Mouse (Mus musculus) natural killer cell, adult 2 months (primary cell): ENCODE data around the gene Myh10.

Experiments
- DNase-seq, 2 experiments: peaks; one replicate each; pipeline ENCODE4 v3.0.0; 2022; ENCODE audit warnings: low spot score in 2 of 2

Myh10 gene

DNA sequence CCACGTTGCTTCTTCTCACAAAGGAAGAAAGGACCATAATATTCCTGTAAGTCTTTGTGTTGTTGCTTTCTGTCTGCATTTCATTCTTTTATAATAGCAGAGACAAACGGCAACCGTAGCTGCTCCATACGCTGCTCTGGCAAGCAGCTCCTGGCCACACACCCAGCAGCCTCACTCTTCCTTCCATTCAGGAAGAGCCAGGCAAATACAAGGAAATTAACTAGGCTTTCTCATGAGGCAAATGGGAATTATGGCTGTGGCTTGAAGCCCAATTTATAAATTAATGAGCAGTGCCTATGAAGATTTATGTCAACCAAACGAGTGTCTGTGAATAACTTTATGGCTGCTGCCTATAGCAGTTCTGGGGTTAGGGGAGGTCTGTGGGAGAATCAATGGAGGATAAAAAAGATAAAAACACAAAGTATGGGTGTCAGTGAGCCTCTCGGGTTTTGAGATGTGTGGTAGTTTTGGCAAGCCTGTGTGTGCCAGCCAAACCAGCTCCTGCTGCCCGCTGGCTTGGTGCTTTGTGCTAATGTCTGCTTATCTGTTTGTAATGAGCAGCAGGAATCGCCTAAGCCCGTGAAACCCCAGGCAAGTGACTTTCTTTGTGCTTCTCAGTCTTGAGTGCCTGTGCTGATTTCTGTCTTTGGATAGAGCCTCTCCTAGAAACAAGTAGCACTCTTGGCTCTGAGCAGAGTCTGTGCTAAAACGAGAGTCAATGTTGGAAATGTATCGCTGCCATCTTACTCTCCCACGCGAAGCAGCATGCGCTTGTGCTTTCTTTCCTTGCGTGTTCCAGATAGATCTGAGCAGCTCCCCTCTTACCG, 54.2 kb downstream of the Myh10 start:
- DNase-seq, result no peak

DNA sequence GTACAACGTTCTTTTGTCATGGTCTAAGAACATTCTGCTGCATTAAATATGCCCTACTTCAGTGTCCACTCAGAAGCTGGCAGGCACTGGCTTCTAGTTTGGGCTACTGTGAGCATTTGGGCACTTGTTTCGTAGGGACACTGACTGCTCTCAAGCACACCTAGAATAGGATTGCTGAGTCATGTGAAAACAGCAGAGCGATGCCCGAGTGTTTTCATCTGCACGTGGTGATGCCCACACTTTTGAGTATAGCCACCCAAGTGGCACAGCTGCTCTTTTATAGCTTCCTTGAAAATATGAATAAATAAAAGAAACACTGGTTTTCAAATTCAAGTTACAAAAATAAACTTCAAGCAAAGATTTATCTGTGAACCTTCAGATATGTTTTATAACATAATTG, 56.8 kb downstream of the Myh10 start:
- no peak for DNase-seq

DNA sequence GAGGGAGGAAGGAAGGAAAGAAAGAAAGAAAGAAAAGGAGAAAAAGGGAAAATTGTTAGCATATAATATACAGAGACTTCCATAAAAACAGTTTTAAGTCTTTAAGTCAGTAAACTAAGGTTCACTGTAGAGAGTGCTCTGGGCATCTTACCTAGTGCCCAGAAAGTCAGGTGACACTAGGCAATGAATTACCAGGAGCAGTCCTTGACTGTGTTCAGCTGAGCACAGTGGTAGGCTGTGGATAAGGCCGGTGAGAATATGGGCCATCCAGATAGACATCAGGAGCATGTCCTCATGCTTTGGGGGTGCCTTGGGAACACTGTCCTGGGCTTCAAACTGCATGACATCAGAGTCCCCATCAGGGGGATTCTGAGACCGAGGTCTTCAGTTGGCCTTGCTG, 58.8 kb downstream of the Myh10 start:
- DNase-seq, result no peak

DNA sequence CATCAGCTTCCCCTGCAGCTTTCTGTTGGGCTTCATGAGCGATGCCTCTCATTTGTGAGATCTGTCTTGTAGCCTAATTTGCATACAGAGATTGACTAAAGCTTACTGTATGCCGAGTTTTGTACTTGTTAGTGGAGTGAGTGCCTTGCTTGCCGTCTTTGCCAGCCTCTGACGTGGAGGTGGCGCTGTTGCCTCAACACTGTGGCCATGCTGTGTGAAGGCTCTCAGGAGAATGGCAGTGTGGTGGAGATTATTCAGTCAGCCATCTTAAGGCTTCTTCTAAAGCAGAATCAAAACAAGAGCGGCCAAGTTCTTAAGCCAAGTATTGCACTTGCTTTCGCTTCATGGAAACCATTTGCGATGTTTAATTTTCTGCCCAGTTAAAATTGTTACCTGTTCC, 59.6 kb downstream of the Myh10 start:
- DNase-seq, result no peak

DNA sequence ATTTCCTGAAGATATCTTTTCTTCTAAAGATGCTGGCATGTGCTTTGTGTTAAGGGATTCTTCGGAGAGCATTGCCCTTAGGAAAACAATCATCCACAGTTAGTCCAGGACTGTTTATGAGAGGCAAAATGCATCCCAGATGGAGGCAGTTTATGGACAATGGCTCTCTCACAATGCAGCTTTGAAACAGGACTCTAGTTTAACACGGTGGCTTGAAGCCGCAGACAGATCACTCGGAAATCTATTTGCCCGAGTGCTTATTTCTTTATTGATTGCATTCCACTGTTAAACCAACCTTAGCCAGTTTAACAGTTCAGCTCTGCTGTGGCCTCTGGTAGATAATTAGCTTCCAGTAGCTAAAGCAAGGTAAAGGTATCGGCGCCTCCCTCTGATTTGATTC, 62.9 kb downstream of the Myh10 start:
- no peak for DNase-seq

DNA sequence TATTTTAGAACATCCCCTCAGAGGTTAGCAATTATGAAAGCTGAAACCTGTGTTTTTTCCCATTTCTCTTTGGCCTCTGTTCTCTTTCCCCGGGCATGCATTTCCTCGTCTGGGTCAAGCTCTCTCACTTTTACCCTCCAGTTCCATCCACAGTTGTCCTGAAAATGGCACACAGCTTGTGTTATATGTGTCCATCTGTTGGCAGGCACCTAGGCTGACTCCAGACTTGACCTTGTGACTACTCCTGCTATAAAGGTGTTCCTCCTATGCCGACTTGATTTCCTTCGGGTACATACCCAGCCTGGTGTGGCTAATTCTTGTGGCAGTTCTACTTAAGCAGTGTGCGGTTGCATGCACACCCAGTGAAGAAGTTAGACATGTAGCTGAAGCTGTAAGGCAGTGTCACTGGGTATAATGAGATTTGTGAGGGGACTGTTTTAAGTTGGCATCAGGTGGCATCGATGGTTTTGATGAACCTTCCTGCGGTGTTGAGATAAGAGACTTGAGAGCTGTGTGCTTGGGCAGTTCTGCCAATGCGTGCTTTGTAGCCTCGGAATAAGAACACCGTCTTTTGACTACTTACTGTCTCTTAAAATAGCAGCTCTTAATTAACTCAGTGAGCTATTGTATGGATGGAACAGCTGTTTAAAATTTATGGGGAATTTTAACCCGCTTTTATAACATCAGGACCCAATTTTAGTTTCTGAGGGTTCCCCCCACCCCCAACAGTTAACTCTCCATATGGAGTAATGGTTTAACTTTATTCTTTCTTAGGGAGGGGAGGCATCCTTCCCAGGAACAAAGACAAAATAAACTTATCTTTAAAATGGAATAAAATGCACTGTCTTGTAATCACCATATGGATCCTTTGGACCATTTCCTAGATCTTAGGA, 65.3 kb downstream of the Myh10 start:
- no peak for DNase-seq

DNA sequence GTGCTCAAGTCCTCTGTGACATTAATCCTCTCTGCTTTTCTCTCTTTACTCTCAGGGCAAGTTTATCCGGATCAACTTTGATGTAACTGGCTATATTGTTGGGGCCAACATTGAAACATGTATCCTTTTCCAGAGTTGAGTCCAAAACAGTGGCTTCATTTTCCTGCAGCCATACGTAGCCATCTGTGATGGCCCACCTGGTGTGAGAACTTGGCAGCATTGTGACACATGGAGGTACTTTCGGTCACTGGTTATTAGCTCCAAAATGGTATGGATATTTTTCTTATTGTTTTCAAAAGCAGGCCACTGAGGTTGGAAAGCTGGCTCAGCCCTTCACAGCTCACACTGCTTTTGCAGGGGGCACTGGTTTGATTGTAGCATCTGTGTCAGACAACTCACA, 68.3 kb downstream of the Myh10 start:
- no peak for DNase-seq

DNA sequence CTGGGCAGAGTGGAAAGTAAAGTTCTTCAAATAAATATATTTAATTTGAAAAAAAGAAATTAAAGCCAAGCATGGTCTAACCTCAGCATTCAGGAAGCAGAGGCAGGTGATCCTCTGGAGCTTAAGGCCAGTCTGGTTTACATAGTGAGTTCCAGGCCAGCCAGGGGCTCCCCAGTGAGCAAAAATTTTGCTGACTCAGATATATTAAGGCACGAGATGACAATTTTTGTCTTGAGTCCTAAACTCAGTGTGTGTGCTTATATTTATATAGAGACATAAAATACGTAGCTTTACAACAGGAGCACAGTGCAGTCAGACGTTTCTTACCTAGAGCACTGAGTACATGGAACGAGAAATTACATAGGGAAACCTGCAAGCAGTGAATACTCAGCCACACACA, 69.8 kb downstream of the Myh10 start:
- DNase-seq, result no peak

DNA sequence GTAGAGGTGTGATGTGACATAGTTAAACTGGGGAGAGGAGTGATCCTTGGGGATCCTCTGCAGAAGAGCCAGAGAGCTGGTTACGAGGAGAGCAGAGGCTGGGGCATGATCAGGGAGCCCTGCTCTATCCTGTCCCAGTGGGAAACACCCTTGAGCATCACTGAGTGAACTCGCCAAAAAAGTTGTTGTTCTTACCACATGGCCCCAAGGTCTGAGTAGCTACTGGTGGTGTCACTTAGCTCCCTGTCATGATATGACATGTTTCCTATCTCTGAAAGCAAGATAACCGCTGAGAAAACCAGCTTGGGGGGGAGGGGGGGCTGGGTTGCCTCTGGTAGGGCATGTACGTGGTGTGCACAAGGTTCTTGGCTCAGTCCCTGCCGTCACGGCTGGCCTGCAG, 70.3 kb downstream of the Myh10 start:
- DNase-seq, result no peak

DNA sequence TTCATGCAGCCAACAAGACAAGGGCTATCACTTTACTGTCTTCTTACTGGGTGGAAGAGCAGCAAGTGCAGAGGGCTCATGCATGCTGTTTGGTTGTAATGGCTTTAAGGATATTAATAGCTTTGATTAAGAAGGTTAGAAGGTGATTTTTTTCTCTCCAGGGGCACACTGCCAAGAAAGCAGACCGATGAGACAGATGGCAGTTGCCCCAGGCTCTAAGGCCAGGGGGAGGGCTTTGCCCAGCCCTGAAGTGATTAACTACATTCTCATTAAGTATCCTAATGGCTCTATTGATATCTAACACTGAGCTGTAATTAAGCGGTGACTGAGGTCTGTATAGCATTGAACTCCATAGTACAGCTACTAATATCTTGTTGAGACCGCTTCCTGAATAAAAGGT, 73.3 kb downstream of the Myh10 start:
- no peak for DNase-seq

DNA sequence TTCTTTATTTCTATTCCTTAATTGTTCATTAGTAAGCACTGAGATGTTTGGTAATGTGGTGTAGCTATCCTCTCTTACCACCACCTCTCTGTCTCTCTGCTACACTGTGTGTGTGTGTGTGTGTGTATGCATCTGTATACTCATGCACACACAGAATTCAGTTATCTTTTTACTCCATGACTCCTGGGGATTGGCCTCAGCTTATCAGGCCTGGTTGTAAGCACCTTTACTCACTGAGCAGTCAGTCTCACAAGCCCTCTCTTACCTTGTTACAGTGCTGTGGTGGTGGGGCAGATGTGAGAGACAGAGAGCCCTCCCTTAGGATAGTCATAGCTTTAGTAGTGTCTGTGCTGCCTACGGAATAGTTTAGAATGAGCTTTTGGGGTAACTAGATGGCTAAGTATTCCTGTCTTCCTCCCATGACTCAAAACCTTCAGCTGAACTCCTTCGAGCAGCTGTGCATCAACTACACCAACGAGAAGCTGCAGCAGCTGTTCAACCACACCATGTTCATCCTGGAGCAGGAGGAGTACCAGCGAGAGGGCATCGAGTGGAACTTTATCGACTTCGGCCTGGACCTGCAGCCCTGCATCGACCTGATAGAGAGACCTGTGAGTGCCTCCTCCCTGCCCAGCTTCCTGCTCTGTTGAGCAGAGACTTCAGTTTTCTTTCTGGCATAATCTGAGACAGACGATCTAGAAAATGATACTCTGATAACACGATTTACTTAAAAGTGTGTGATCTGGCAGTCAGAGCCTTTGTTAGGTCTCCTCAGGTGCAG, 76.6 kb downstream of the Myh10 start:
- DNase-seq, result no peak

DNA sequence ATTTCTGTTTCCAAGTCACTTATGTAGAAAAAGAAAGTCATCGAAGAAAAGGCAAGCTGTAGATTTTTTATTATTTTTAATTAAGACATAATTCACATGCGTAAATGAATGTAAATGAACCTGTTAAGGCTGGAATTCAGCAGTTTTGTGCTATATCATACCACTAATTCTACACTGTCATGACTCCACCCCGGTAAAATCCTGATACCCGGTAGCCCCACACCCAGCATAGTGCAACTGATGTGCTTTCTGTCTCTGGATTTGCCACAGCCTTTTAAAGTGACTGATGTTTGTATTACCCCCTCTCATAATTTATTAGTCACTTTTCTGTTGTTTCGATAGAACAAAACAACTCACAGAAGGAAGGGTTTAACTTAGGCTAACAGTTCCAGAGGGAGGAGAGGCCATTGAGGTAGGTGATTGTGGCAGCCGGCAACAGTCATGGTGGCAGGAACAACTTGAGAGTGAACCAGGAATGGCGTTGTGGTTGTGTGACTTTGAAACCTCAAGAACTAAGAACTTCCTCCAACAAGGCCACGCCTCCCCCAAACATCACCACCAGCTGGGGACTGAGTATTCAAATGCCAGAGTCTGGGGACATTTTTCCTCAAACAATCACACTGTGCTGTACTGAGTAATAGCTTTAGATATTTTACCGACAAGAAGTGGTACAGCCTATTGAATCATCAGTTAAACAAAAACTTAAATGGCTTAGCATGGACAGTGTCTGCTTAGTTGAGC, 78.6 kb downstream of the Myh10 start:
- DNase-seq, result no peak

DNA sequence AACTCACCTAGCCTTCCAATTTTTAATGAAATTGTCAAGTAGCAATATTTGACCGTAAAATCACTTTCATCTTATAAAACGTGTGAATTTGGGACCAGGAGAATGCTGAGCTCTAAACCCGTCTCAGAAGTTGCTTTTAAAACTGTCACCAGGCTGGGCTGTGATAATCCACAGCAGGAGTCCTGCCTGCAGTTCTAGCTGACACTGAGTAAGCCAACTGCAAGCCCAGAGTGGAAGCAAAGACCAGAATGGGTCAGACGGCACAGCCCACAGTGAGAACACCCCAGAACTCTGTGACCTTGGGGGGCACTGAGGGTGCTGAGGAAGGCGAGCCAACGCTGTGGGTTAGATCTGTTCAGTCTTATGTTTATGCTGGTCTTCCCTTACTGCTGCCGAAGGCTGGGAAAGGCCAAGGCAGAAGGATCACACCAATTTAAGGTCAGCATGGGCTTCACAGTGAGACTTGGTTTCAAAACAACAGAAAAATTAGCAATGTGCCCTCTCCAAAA, 84.8 kb downstream of the Myh10 start:
- DNase-seq, result no peak

DNA sequence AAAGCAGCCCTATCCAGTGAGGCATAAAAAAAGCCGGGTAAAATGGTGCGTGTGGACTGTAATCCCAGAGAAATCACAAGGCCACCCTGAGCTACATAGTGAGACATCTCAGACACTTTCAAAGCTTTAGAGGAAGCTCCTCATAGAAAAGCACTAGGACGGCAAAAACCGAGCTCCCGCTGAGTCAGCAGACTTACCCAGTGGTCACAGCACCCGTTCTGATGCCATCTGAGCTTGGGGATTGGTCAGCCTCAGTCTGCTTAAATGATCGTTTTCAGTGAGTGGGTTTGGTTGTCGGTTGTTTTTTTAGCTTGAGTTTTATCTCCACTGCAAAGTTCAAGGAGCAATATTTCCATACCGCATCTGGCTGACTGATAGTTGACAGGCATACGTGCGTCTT, 86.6 kb downstream of the Myh10 start:
- no peak for DNase-seq

DNA sequence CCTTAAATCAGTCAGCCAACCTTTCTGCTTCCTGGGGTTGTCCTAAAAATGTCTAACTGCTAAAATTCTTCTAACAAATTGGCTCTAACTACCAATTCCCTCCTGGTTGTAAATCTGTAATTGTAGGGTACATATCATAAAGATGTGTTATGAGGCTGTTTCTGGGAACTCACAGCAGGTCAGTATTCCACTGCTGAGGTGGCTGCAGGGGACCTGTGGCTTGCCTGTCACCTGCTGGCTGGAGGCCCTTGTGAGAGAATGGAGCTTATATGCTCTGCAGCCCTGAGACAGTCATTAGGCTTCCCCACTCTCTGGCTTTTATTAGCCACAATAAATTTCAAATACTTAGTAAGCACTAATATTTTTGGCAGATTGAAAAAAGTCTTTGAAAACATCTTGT, 87.5 kb downstream of the Myh10 start:
- DNase-seq, result no peak

DNA sequence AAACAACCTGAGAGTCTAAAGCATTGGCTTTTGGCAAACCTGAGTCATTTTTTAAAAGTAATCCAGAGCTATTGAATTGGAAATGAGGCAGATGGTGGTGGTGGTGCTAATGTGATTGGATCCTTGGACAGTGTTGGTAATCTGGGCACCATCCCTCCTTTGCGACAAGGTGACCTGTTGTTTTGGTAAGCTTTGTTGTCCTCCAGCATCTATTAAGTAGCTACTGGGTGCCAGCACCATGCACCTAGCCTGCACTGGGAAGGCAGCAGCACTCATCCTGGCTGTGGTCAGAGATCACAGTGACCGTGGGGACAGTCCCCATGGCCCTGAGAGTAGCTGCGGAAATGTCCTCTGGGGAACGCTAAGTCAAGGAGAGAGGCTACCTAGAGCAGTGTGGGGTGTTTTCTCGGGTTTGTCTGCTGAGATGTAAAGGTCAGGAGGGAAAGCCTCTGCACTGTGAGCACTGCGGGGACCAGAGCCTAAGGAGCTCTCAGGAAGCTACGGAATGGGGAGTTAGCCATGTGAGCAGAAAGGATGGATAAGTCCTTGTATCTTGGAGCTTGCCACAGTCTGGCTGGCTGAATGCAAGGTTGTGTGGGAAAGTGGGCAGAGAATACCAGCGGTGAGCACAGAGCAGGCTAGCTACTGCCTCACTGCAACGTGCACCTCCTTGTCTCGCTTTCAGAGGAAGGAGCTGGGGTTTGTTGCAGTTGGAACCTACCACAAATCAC, 88.5 kb downstream of the Myh10 start:
- no peak for DNase-seq

DNA sequence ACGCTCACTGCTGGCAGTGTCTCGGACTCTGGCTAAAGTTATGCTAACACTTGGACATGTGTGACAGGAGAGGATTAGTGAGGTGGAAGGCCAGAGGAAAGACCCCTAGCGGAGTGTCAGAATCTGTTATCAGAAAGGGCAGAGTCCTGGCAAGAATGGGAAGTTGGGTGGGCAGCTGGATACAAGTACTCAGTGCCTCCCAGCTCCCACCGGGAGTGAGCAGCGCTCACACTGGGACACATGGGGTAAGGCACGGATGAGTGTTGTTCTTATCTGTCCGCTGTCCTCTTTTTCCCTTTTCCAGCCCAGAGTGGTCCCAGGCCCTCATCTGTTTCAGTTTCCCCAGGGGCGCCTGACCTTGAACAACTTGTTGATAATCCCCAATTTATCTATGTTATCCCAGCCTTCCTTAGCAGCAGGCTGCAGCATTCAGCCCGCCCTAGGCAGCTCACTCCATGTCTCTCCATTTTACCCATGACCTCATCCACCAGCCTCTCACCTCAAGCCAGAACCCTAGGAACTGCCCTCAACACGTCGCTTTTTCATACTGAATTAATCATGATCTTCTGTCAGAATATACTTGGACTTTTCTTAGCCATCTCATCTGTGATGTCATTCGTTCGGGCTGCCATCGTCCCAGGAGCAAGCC, 89.2 kb downstream of the Myh10 start:
- DNase-seq, result no peak

DNA sequence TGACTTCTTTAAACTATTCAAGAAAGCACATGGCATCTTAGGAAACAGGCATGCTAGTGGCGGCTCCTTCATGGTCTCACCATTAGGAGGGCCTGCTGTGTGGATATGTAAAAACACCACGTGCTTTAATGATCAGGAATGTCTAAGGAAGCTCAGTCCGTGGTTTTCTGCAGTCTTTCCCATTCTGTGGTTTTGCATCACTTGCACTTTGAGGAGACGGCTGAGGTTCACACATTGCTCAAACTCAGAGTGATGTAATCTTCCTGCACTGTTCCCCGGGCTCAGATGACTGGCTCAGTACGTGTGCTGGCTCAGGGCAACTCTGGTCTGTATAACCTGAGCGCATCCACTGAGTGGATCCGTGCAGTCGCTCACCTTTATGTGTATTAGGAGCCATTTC, 91.0 kb downstream of the Myh10 start:
- DNase-seq, result no peak

DNA sequence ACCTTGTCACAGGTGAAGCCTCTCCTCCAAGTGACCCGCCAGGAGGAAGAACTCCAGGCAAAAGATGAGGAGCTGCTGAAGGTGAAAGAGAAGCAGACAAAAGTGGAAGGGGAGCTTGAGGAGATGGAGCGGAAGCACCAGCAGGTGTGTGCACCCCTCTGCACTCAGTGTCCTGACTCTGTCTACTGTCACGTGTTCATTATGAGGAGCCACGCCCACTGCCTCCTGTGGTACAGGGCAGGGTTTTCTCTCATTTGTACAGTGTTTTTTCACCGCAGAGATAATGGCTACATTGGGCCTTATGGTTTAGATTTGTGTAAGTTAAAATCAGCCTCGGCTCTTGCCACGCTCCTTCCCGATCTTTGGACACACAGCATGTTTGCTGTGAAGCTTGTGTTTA, 94.5 kb downstream of the Myh10 start:
- DNase-seq, result no peak

DNA sequence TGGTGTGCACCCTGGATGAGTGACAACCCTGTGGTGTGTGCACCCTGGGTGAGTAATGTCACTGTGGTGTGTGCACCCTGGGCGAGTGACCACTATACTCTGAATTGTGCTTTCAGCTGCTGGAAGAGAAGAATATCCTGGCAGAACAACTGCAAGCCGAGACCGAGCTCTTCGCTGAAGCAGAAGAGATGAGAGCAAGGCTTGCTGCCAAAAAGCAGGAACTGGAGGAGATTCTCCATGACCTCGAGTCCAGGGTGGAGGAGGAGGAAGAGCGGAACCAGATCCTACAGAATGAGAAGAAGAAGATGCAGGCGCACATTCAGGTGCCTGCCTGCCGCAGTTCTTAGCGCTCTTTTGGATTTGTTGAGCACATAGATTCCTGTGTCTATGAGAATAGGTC, 95.9 kb downstream of the Myh10 start:
- no peak for DNase-seq
